Mouse (Mus musculus): ENCODE measurements around the gene Cntn3. TPM values are rescaled to one million over a fixed set of nuclear protein-coding genes. Genes with fewer than 3 reads are reported as not detected.
"Not testable (repeated sequence)": the region's sequence is repeated elsewhere in the genome, so short reads cannot be mapped to it uniquely, and the experiment has no call there.

Gene Cntn3
- total RNA-seq (2014; rRNA removed; ENCODE audit: low replicate concordance) (0.04 and 0.08 TPM in 2 replicates), polyA plus RNA-seq (2015; fragmentation: Nextera tagmentation; extraction: Ambion mirVana) (0.03 and 0.14 TPM in 2 replicates)

DNA sequence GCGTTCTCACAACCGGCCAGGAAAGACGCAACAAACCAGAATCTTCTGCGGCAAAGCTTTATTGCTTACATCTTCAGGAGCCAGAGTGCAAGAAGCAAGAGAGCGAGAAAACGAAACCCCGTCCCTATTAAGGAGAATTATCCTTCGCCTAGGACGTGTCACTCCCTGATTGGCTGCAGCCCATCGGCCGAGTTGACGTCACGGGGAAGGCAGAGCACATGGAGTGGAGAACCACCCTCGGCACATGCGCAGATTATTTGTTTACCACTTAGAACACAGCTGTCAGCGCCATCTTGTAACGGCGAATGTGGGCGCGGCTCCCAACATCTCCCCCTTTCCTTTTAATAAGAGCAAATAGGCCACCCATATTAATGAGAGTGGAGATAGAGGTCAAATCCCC lies at the start of gene Cntn3:
Gene Cntn3, minus strand, starts transcription at position 101 of the 400 bp plus-strand sequence.
- H3K27me3 ChIP-seq (ENCODE audit: control insufficient read depth, insufficient read depth, low read length); H3K9ac ChIP-seq (replicated peaks; ENCODE audit: low read depth, low read length); DNase-seq (ENCODE audit: low spot score); H3K4me2 ChIP-seq (ENCODE audit: low read depth, low read length); H3K4me1 ChIP-seq (ENCODE audit: control insufficient read depth, insufficient read depth); ATAC-seq (ENCODE audit: insufficient read depth, low read depth); H3K36me3 ChIP-seq (replicated peaks; ENCODE audit: control insufficient read depth, insufficient read depth, low read length); H3K4me3 ChIP-seq (ENCODE audit: low read depth, low read length); H3K9me3 ChIP-seq (replicated peaks; ENCODE audit: control insufficient read depth, low read length); H3K27ac ChIP-seq (ENCODE audit: low read depth): not testable (repeated sequence)
- WGBS = 95% methylated on average over 4 of the region's 20 CpGs

DNA sequence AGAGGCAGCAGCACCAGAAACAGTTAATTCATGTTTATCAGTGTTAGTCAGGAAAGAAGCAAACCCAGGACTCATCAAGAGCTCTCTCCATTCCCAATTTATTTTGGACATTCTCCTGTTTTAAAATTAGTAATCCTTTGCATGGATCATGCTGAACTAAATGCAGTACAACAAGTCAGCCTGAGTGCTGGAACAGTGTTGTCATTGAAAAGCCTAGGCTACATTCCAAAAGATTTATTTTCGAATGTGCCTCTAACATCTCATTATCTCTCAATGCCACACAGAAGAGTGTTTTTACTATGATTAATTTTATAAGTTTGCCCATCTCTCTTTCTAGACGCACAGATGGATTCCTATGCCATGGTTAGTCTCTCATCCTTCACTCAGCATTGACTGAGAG lies 27.9 kb upstream of the Cntn3 start:
- TF ChIP-seq CTCF (IDR thresholded peaks at IDR 0.05; ENCODE audit: low read depth) (no peak), EP300 (IDR thresholded peaks at IDR 0.05; ENCODE audit: low read depth) (no peak)
- DNase-seq (ENCODE audit: low spot score) = no peak
- H3K36me3 ChIP-seq (replicated peaks; ENCODE audit: control insufficient read depth, insufficient read depth, low read length) = no peaks in the 10 kb centered on the region
- H3K9ac ChIP-seq (replicated peaks; ENCODE audit: low read depth, low read length) = no peak overlapping the region
- H3K27me3 ChIP-seq (ENCODE audit: control insufficient read depth, insufficient read depth, low read length) = no peaks in the 10 kb centered on the region
- no peak overlapping the region for H3K4me3 ChIP-seq (ENCODE audit: low read depth, low read length)
- H3K4me2 ChIP-seq (ENCODE audit: low read depth, low read length) = no peak overlapping the region
- 52% methylated on average over 2 of the region's 2 CpGs for WGBS
- H3K9me3 ChIP-seq (replicated peaks; ENCODE audit: control insufficient read depth, low read length) = no peaks in the 10 kb centered on the region
- no peak overlapping the region for H3K27ac ChIP-seq (ENCODE audit: low read depth)
- H3K4me1 ChIP-seq (ENCODE audit: control insufficient read depth, insufficient read depth) = no peaks in the 10 kb centered on the region
- no peak for ATAC-seq (ENCODE audit: insufficient read depth, low read depth)

DNA sequence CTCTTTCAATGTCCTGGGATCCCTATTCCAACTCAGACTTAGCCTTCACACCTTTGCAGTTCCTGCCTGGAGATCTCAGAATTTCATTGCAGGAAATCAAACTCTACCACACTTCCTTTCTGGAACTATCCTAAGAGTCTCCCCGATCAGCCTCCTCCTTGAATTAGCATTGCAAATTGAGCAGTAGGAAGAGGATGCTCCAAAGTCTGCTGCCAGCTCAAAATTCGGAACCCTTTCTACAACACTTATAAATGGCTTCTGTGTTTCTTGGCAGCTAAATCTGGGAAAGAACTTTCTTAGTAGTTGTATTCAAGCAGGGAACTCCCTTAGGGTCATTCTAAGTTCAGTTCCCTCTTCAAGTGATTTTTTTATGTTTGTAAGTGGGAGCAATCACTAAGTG lies 24.9 kb upstream of the Cntn3 start:
- TF ChIP-seq CTCF (IDR thresholded peaks at IDR 0.05; ENCODE audit: low read depth) (no peak), EP300 (IDR thresholded peaks at IDR 0.05; ENCODE audit: low read depth) (no peak)
- Histone ChIP-seq H3K36me3 (replicated peaks; ENCODE audit: control insufficient read depth, insufficient read depth, low read length) (no peaks in the 10 kb centered on the region), H3K27ac (ENCODE audit: low read depth) (no peak overlapping the region), H3K27me3 (ENCODE audit: control insufficient read depth, insufficient read depth, low read length) (no peaks in the 10 kb centered on the region), H3K4me3 (ENCODE audit: low read depth, low read length) (no peak overlapping the region), H3K9ac (replicated peaks; ENCODE audit: low read depth, low read length) (no peak overlapping the region), H3K9me3 (replicated peaks; ENCODE audit: control insufficient read depth, low read length) (no peaks in the 10 kb centered on the region), H3K4me2 (ENCODE audit: low read depth, low read length) (no peak overlapping the region), H3K4me1 (ENCODE audit: control insufficient read depth, insufficient read depth) (no peaks in the 10 kb centered on the region)
- no peak for ATAC-seq (ENCODE audit: insufficient read depth, low read depth)
- DNase-seq (ENCODE audit: low spot score) = no peak
- 51% methylated on average over 2 of the region's 2 CpGs for WGBS

DNA sequence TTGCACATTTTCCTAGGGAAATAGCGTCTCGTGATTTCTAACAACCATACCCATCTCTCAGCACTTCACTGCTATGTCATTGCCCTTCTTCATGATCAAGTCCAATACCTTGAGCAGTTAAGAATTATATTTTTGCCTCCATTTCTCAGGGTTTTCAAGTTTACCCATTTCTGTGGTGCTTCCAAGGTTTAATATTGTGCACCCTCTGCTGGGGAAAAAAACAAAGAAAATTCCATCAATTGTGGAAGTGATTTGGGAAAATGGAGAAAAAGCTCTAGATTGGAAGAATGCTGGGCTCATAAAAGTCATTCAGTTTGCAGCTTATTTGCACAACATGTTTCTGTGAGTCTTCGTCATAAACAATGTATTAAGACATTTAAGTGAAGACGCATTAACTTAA lies 17.2 kb upstream of the Cntn3 start:
- Histone ChIP-seq H3K4me3 (ENCODE audit: low read depth, low read length) (no peak overlapping the region), H3K9me3 (replicated peaks; ENCODE audit: control insufficient read depth, low read length) (no peaks in the 10 kb centered on the region), H3K36me3 (replicated peaks; ENCODE audit: control insufficient read depth, insufficient read depth, low read length) (no peaks in the 10 kb centered on the region), H3K9ac (replicated peaks; ENCODE audit: low read depth, low read length) (no peak overlapping the region), H3K4me2 (ENCODE audit: low read depth, low read length) (no peak overlapping the region), H3K27ac (ENCODE audit: low read depth) (no peak overlapping the region), H3K27me3 (ENCODE audit: control insufficient read depth, insufficient read depth, low read length) (no peaks in the 10 kb centered on the region), H3K4me1 (ENCODE audit: control insufficient read depth, insufficient read depth) (no peaks in the 10 kb centered on the region)
- DNase-seq (ENCODE audit: low spot score) (no peak), ATAC-seq (ENCODE audit: insufficient read depth, low read depth) (no peak)
- WGBS = 87% methylated on average over 4 of the region's 4 CpGs
- TF ChIP-seq CTCF (IDR thresholded peaks at IDR 0.05; ENCODE audit: low read depth) (no peak), EP300 (IDR thresholded peaks at IDR 0.05; ENCODE audit: low read depth) (no peak)

DNA sequence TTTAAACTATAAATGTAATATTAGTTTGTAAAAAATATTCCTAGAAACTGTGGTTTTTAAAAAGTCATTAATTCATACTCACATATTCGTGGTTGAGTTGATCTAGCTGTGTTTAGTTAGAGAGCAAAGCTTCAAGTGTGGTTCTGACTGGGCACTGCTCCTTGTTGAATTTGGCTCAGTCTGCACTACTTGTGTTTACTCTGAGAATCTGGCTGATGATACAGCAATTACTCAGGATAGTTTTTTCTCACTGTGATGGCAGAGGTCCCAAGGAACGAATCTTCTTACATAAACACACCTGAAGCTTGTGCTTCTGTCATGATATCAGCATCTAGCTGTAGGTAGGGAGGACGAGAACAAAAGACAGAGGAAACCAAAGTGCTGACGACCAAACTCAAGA lies 16.4 kb upstream of the Cntn3 start:
- Histone ChIP-seq H3K4me2 (ENCODE audit: low read depth, low read length) (no peak overlapping the region), H3K27ac (ENCODE audit: low read depth) (no peak overlapping the region), H3K27me3 (ENCODE audit: control insufficient read depth, insufficient read depth, low read length) (no peaks in the 10 kb centered on the region), H3K4me1 (ENCODE audit: control insufficient read depth, insufficient read depth) (no peaks in the 10 kb centered on the region), H3K36me3 (replicated peaks; ENCODE audit: control insufficient read depth, insufficient read depth, low read length) (no peaks in the 10 kb centered on the region), H3K9me3 (replicated peaks; ENCODE audit: control insufficient read depth, low read length) (no peaks in the 10 kb centered on the region), H3K4me3 (ENCODE audit: low read depth, low read length) (no peak overlapping the region), H3K9ac (replicated peaks; ENCODE audit: low read depth, low read length) (no peak overlapping the region)
- DNase-seq (ENCODE audit: low spot score) (no peak), ATAC-seq (ENCODE audit: insufficient read depth, low read depth) (no peak)
- WGBS = 37% methylated on average over 4 of the region's 4 CpGs
- TF ChIP-seq EP300 (IDR thresholded peaks at IDR 0.05; ENCODE audit: low read depth) = no peak
- no peak for TF ChIP-seq CTCF (IDR thresholded peaks at IDR 0.05; ENCODE audit: low read depth)

DNA sequence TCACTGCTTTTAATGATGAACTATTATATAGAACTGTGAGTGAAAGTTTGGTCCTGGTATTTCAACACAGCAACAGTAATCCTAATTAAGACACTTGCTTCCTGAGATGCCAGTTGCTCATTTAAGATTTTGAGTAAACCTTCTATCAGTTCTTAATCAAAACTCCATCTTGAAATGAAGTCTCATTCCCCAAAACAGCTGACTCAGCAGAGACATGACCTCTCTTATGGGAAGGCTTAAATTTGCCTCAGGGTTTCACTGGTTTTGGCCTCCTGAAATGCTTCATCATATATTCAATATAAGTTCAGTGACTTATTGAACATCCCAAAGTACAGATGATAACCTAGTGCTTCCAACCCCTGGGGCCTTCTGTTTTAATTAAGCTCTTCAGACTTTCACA lies 13.2 kb upstream of the Cntn3 start:
- TF ChIP-seq CTCF (IDR thresholded peaks at IDR 0.05; ENCODE audit: low read depth) = no peak
- no peak for TF ChIP-seq EP300 (IDR thresholded peaks at IDR 0.05; ENCODE audit: low read depth)
- no peak overlapping the region for H3K4me2 ChIP-seq (ENCODE audit: low read depth, low read length)
- no peak overlapping the region for H3K4me3 ChIP-seq (ENCODE audit: low read depth, low read length)
- H3K27ac ChIP-seq (ENCODE audit: low read depth) = no peak overlapping the region
- ATAC-seq (ENCODE audit: insufficient read depth, low read depth) (no peak), DNase-seq (ENCODE audit: low spot score) (no peak)
- H3K27me3 ChIP-seq (ENCODE audit: control insufficient read depth, insufficient read depth, low read length) = no peaks in the 10 kb centered on the region
- H3K9me3 ChIP-seq (replicated peaks; ENCODE audit: control insufficient read depth, low read length) = no peaks in the 10 kb centered on the region
- H3K9ac ChIP-seq (replicated peaks; ENCODE audit: low read depth, low read length) = no peak overlapping the region
- H3K4me1 ChIP-seq (ENCODE audit: control insufficient read depth, insufficient read depth) = no peaks in the 10 kb centered on the region
- H3K36me3 ChIP-seq (replicated peaks; ENCODE audit: control insufficient read depth, insufficient read depth, low read length) = no peaks in the 10 kb centered on the region

Data from heart, postnatal 0 days (tissue).